Comparison of ENCODE assay signal across 10 mouse cellular contexts in the genomic region with DNA sequence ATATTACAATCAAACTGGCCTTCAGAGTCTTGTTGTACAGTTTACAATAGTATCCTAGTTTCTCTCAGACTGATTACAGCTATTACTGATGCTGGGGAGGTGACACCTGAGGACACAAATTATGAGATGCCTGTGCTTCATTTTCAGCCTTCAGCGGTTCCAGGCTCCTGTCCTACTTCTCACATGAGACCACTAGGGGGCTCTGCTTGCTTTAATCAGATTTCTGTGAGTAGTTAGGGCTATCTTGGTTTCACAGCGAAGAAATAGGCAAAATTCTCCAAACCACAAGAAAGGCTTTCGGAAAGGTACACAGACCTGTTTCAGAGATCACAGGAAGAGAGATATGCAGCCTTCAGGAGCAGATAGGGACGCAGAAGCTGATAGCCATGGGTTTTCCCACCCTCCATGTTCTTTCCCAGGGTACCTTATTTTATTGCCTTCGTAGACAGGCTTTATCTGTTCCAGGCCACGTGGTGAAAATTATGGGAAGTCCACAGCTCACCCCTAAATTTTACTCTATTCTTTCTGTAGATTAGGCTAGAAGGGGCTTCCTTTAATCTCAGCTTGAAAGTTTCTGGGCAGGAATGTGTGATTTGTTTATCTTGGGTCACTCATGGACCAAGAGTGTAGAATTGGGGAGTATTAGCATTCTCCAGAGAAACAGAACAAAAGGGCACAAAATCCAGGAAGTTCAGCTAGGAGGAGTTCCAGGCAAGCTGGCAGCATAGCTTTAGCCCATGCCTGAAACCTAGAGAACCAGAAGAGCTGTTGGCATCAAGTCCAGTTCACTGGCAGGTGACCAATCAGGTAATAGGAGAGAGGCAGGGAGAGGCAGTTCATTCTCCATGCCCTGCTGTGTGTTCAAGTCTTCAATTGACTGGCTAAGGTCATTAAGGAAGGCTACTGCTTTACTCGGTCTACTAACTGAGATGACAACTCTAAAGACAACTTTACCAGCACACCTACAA.
A peak's percentile ranks its signal among the peaks of the same experiment; 100 is the strongest.
DNase-seq lines count a peak whose midpoint lies in the region; TF ChIP-seq lines count a peak whose summit lies in the region.
"Had no signal": no experiment of that assay in that cellular context is flagged by ENCODE, and none has a peak within 500 bp of the region (broad histone marks: within the 10 kb centered on the region; RNA-seq: fewer than 3 reads in every experiment).

No protein-coding gene starts in this region.

- TF ChIP-seq CTCF in lung, adult 2 months (IDR thresholded peaks at IDR 0.05; ENCODE audit: insufficient read depth, low read length): peak; percentile 26; the same call in 1 of the 2 replicates

- H3K4me1 ChIP-seq in lung, adult 2 months (ENCODE audit: control insufficient read depth, insufficient read depth, low read length): no peaks in the 10 kb centered on the region
- H3K4me1 ChIP-seq: liver, embryonic 15.5 days had no signal

- WGBS in lung, adult 2 months: 53% methylated on average over 7 of the region's 7 CpGs

- TF ChIP-seq POLR2A in lung, adult 2 months (IDR thresholded peaks at IDR 0.05; ENCODE audit: borderline replicate concordance, extremely low read depth, low read depth, low read length): no peak

- DNase-seq in adrenal gland, adult 2 months: peak; percentile 12
- DNase-seq in adrenal gland, adult 8-10 months: no peak
- no peak for DNase-seq in lung, adult 2 months
- no peak for DNase-seq in lung, adult 18-20 months
- DNase-seq in embryo, embryonic 11 days: peak; percentile 70
- DNase-seq in left cerebral cortex, postnatal 14 days (ENCODE audit: low spot score in 2 of 2): peak; percentile 62 to 65
- DNase-seq in telencephalon, adult 2 months (ENCODE audit: low read depth, low spot score): peak; percentile 23
- no peak for DNase-seq in urinary bladder, postnatal 4 days (ENCODE audit: low spot score in 2 of 2)

- H3K4me3 ChIP-seq in lung, adult 2 months (replicated peaks; ENCODE audit: extremely low read depth, low read depth, low read length): no peak overlapping the region
- H3K4me3 ChIP-seq: erythroblast, embryonic 14.5 days; liver, embryonic 15.5 days had no signal

- intact Hi-C loops in left cerebral cortex, postnatal 14 days (cut with DNase I): no loop called here

Comparison
In these comparisons a context has a peak if more than half of its experiments do, and no peak if none do; other contexts are left out.
1. DNase-seq: peak in adrenal gland, adult 2 months (single experiment), embryo, embryonic 11 days (single experiment), left cerebral cortex, postnatal 14 days (2 of 2) and telencephalon, adult 2 months (single experiment); none in adrenal gland, adult 8-10 months (single experiment), lung, adult 2 months (single experiment), lung, adult 18-20 months (0 of 2) and urinary bladder, postnatal 4 days (0 of 2).